Mouse (Mus musculus): ENCODE measurements around the gene Maml3. TPM values are rescaled to one million over a fixed set of nuclear protein-coding genes. Genes with fewer than 3 reads are reported as not detected.

The Maml3 gene
- polyA plus RNA-seq, 1 experiment from 2014 or later: 3.6 TPM

DNA sequence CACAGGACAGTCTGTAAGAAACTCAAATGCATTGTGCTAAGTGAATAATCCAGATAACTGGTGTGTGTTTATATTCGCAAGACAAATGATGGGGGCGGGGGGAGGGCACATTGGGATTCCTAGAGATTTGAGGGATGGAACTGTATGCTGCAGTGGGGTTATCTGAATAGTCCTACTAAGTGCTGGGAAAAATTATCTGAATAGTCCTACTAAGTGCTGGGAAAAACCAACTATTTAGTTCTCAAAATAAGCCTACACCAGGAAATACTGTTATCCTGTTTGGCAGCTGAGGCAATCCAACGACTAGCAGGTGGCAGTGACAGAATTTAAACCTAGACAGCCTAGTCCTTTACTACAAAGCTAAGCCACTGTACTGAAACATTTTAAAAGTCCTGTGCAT lies 62.2 kb downstream of the Maml3 start:
- WGBS: 77% methylated on average over 3 of the region's 3 CpGs
- H3K27me3 ChIP-seq (replicated peaks; ENCODE audit: control insufficient read depth, insufficient read depth, low read length): no peaks in the 10 kb centered on the region
- no peak overlapping the region for H3K4me2 ChIP-seq (ENCODE audit: low read depth, low read length)
- H3K27ac ChIP-seq (ENCODE audit: low read length): no peak overlapping the region
- no peak overlapping the region for H3K4me3 ChIP-seq (ENCODE audit: low read length)
- no peaks in the 10 kb centered on the region for H3K9me3 ChIP-seq (ENCODE audit: control insufficient read depth, low read length)
- H3K36me3 ChIP-seq (ENCODE audit: control insufficient read depth, insufficient read depth, low read length): no peaks in the 10 kb centered on the region
- H3K9ac ChIP-seq (ENCODE audit: low read depth, low read length): no peak overlapping the region
- peaks cover 25% of the 10 kb centered on the region for H3K4me1 ChIP-seq (ENCODE audit: control insufficient read depth, insufficient read depth, low read length)
- ATAC-seq: no peak

DNA sequence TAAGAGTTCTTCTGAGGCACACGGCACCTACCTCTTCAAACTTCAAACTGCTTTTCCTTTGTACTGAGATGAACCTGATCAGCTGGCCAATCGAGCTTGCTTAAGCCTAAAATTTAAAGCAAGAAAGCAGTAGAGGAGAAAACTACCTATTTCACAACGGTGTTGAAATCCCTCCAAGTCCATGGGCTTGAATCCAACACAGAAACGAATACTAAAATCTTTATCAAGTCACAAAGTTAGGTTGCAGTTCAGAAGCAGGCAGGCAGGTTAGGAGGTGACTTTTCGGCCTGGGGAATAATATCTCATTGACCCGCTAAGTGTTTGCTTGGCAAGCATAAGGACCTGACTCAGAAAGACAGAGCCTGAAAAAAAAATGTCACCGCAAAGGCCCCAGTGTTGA lies 64.9 kb downstream of the Maml3 start:
- Histone ChIP-seq H3K36me3 (ENCODE audit: control insufficient read depth, insufficient read depth, low read length) (no peaks in the 10 kb centered on the region), H3K9me3 (ENCODE audit: control insufficient read depth, low read length) (no peaks in the 10 kb centered on the region), H3K9ac (ENCODE audit: low read depth, low read length) (no peak overlapping the region), H3K4me1 (ENCODE audit: control insufficient read depth, insufficient read depth, low read length) (peaks cover 26% of the 10 kb centered on the region), H3K4me2 (ENCODE audit: low read depth, low read length) (no peak overlapping the region), H3K27me3 (replicated peaks; ENCODE audit: control insufficient read depth, insufficient read depth, low read length) (no peaks in the 10 kb centered on the region), H3K4me3 (ENCODE audit: low read length) (no peak overlapping the region), H3K27ac (ENCODE audit: low read length) (no peak overlapping the region)
- no peak for ATAC-seq
- WGBS: 76% methylated on average over 7 of the region's 7 CpGs

- Histone ChIP-seq H3K27me3 (replicated peaks; ENCODE audit: control insufficient read depth, insufficient read depth, low read length) (no peaks in the 10 kb centered on the region), H3K4me2 (ENCODE audit: low read depth, low read length) (no peak overlapping the region), H3K36me3 (ENCODE audit: control insufficient read depth, insufficient read depth, low read length) (no peaks in the 10 kb centered on the region), H3K4me1 (ENCODE audit: control insufficient read depth, insufficient read depth, low read length) (peaks cover 30% of the 10 kb centered on the region), H3K27ac (ENCODE audit: low read length) (no peak overlapping the region), H3K9me3 (ENCODE audit: control insufficient read depth, low read length) (no peaks in the 10 kb centered on the region), H3K4me3 (ENCODE audit: low read length) (no peak overlapping the region), H3K9ac (ENCODE audit: low read depth, low read length) (no peak overlapping the region)
- WGBS: 57% methylated on average over 5 of the region's 5 CpGs
- ATAC-seq: no peak
These were observed 67.6 kb downstream of the Maml3 start for GRCm38 (mm10) chr3:52037260-52037659.

DNA sequence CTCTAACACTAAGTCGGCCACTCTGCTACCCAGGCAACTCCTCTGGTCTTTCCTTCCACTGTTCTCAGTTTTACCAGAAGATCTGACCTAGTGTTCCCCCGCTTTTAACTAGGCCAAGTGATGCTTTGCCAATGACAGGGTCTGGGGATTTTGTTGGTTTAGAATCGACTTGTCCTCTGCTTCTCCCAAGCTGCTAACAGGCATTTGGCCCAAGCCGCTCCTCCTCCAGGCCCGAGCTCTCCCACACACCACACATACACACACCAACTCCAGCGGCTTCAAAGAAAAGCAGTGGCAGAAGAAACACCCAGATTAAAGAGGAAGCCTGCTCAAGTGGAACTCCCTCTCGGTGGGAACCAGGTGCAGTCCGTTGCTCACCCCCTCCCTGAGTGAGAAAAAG lies 69.5 kb downstream of the Maml3 start:
- Histone ChIP-seq H3K9me3 (ENCODE audit: control insufficient read depth, low read length) (no peaks in the 10 kb centered on the region), H3K27me3 (replicated peaks; ENCODE audit: control insufficient read depth, insufficient read depth, low read length) (no peaks in the 10 kb centered on the region), H3K4me1 (ENCODE audit: control insufficient read depth, insufficient read depth, low read length) (peaks cover 35% of the 10 kb centered on the region), H3K4me3 (ENCODE audit: low read length) (no peak overlapping the region), H3K4me2 (ENCODE audit: low read depth, low read length) (no peak overlapping the region), H3K9ac (ENCODE audit: low read depth, low read length) (peak overlapping the region; percentile 17), H3K27ac (ENCODE audit: low read length) (peak overlapping the region; percentile 95), H3K36me3 (ENCODE audit: control insufficient read depth, insufficient read depth, low read length) (no peaks in the 10 kb centered on the region)
- no peak; the same call in 1 of the 2 replicates for ATAC-seq
- 48% methylated on average over 8 of the region's 8 CpGs for WGBS

- Histone ChIP-seq H3K4me3 (ENCODE audit: low read length) (no peak overlapping the region), H3K4me2 (ENCODE audit: low read depth, low read length) (peak overlapping the region; percentile 19), H3K27me3 (replicated peaks; ENCODE audit: control insufficient read depth, insufficient read depth, low read length) (no peaks in the 10 kb centered on the region), H3K4me1 (ENCODE audit: control insufficient read depth, insufficient read depth, low read length) (peaks cover 42% of the 10 kb centered on the region), H3K36me3 (ENCODE audit: control insufficient read depth, insufficient read depth, low read length) (no peaks in the 10 kb centered on the region), H3K27ac (ENCODE audit: low read length) (peak overlapping the region; percentile 95), H3K9me3 (ENCODE audit: control insufficient read depth, low read length) (no peaks in the 10 kb centered on the region), H3K9ac (ENCODE audit: low read depth, low read length) (peak overlapping the region; percentile 46)
- peak; percentile 90 for ATAC-seq
- WGBS: 18% methylated on average over 14 of the region's 14 CpGs
These were observed 70.9 kb downstream of the Maml3 start for GRCm38 (mm10) chr3:52033857-52034588.

GRCm38 (mm10) chr3:52031327-52031726 lies 73.5 kb downstream of the Maml3 start:
- no peak overlapping the region for H3K4me2 ChIP-seq (ENCODE audit: low read depth, low read length)
- H3K9me3 ChIP-seq (ENCODE audit: control insufficient read depth, low read length): no peaks in the 10 kb centered on the region
- H3K27ac ChIP-seq (ENCODE audit: low read length): no peak overlapping the region
- peaks cover 50% of the 10 kb centered on the region for H3K4me1 ChIP-seq (ENCODE audit: control insufficient read depth, insufficient read depth, low read length)
- H3K4me3 ChIP-seq (ENCODE audit: low read length): no peak overlapping the region
- H3K36me3 ChIP-seq (ENCODE audit: control insufficient read depth, insufficient read depth, low read length): no peaks in the 10 kb centered on the region
- no peak for ATAC-seq
- no peak overlapping the region for H3K9ac ChIP-seq (ENCODE audit: low read depth, low read length)
- H3K27me3 ChIP-seq (replicated peaks; ENCODE audit: control insufficient read depth, insufficient read depth, low read length): no peaks in the 10 kb centered on the region

- H3K36me3 ChIP-seq (ENCODE audit: control insufficient read depth, insufficient read depth, low read length): no peaks in the 10 kb centered on the region
These were observed 74.8 kb downstream of the Maml3 start for GRCm38 (mm10) chr3:52030114-52030513.

DNA sequence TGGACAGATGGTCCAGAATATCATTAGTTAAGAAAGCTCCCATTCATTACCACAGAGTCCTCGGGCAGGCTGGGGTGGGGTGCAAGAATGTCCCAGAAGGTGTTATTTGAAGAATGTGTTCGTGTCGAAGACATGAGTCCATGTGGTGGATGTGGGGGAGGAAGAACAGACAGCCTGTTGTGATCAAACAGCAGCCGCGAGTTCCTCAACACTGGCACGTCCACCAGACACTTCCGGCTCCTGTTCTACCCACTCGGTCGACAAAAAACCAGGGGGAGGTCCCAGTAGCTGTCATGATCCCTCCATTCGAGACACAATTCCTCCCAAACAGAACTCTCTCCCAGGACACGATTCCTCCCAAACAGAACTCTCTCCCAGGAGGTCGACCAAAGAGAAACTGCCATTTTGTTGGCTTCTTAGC lies 75.2 kb downstream of the Maml3 start:
- no peak for ATAC-seq
- peaks cover 39% of the 10 kb centered on the region for H3K4me1 ChIP-seq (ENCODE audit: control insufficient read depth, insufficient read depth, low read length)
- H3K4me2 ChIP-seq (ENCODE audit: low read depth, low read length): peak overlapping the region; percentile 49
- peak overlapping the region; percentile 59 for H3K27ac ChIP-seq (ENCODE audit: low read length)
- H3K4me3 ChIP-seq (ENCODE audit: low read length): peak overlapping the region; percentile 25
- H3K36me3 ChIP-seq (ENCODE audit: control insufficient read depth, insufficient read depth, low read length): no peaks in the 10 kb centered on the region
- 17% methylated on average over 12 of the region's 12 CpGs for WGBS
- no peaks in the 10 kb centered on the region for H3K27me3 ChIP-seq (replicated peaks; ENCODE audit: control insufficient read depth, insufficient read depth, low read length)
- peak overlapping the region; percentile 54 for H3K9ac ChIP-seq (ENCODE audit: low read depth, low read length)
- no peaks in the 10 kb centered on the region for H3K9me3 ChIP-seq (ENCODE audit: control insufficient read depth, low read length)

More at GRCm38 (mm10) chr3:52030114-52030513, 74.8 kb downstream of the Maml3 start:
- WGBS: 36% methylated on average over 10 of the region's 10 CpGs
- H3K4me2 ChIP-seq (ENCODE audit: low read depth, low read length): peak overlapping the region; percentile 49
- H3K27ac ChIP-seq (ENCODE audit: low read length): peak overlapping the region; percentile 59
- peak overlapping the region; percentile 25 for H3K4me3 ChIP-seq (ENCODE audit: low read length)
- H3K4me1 ChIP-seq (ENCODE audit: control insufficient read depth, insufficient read depth, low read length): peaks cover 40% of the 10 kb centered on the region
- no peak for ATAC-seq
- peak overlapping the region; percentile 54 for H3K9ac ChIP-seq (ENCODE audit: low read depth, low read length)
- H3K27me3 ChIP-seq (replicated peaks; ENCODE audit: control insufficient read depth, insufficient read depth, low read length): no peaks in the 10 kb centered on the region
- H3K9me3 ChIP-seq (ENCODE audit: control insufficient read depth, low read length): no peaks in the 10 kb centered on the region

GRCm38 (mm10) chr3:52027972-52028371 lies 76.9 kb downstream of the Maml3 start:
- Histone ChIP-seq H3K9me3 (ENCODE audit: control insufficient read depth, low read length) (no peaks in the 10 kb centered on the region), H3K27ac (ENCODE audit: low read length) (peak overlapping the region; percentile 72), H3K4me2 (ENCODE audit: low read depth, low read length) (0 out of 2 replicates have a peak overlapping the region, but pooled peaks have one; percentile 6), H3K4me1 (ENCODE audit: control insufficient read depth, insufficient read depth, low read length) (peaks cover 29% of the 10 kb centered on the region), H3K4me3 (ENCODE audit: low read length) (no peak overlapping the region), H3K36me3 (ENCODE audit: control insufficient read depth, insufficient read depth, low read length) (no peaks in the 10 kb centered on the region), H3K9ac (ENCODE audit: low read depth, low read length) (no peak overlapping the region; the same call in 1 of the 2 replicates), H3K27me3 (replicated peaks; ENCODE audit: control insufficient read depth, insufficient read depth, low read length) (no peaks in the 10 kb centered on the region)
- WGBS: 55% methylated on average over 7 of the region's 7 CpGs
- ATAC-seq: peak; percentile 75

Data from intestine, embryonic 16.5 days (tissue).